Mouse (Mus musculus): ENCODE measurements at regions not wholly inside any gene's neighbourhood (a gene's known extent, or its start where the extent isn't known, plus 50 kb on each side); places are given as distances from the start of the nearest gene placed in this dataset.
A peak's percentile ranks its signal among the peaks of the same experiment; 100 is the strongest.

DNA sequence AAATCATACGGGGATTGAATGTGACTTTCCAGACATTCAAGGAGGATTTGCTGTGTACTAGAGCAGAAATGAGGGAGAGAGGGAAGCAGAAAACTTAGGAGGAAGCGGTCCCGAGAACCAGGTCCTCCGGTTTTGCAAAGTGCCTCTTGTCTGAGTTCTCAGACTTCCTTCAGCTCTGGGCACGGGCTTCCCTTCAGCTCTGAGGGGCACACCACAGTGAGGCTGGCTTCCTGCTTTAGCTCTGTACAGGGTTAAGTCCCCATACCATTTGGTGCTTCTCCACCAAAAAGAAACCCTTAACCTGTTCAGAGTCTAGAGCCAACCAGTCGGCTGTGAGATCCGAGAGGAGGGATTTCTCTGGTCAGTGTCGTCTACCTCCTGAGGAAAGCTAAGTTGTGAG is 167.8 kb upstream of the Sh3bp4 start:
- DNase-seq, result no peak

DNA sequence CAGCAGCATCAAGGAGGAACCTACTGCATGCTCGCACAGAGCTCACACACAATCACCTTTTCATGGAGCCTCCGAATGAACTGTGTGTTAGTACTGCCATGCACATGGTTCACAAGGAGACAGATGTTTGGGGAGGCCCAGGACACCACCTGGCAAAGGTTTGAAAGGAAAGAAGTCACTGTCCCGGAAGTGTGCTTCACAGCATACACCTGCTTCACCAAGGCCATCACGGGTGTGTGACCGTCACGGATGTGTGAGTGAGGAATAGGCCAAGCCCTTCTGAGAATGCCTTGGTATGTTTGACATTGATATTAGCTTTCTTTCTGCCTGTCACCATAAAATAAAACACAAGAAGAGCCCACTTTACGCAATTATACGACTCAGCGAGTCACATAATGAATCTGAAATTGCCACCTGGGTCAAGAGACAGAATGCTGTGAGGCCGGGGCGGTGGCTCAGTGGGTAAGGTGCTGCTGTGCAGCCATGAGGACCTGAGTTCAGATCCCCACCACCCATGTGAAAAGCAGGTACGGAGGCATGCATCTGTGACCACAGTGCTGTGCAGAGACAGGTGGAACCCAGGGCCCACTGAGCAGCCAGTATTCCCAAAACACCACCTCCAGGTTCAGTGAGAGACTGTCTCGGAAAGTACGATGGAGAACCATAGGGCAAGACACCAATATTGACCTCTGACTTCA is 162.3 kb upstream of the Sh3bp4 start:
- DNase-seq, result no peak

DNA sequence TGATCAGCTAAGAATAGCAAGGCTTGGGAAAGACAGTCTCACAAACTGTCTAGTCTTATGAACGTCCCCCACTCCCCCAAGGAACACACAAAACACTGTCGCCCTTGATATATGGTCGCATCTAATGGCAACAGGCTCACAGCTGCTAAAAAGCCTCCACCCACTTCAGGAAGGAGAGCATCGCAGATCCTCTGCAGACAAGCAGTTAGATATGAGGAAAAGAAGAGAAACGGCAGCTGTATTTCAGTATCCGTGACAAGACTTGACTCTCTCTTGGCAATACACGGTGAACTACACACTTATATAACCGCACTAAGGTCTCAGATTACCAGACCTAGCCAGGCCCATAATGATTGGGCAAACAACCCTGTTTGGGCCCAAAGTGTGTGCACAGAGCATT is 161.5 kb upstream of the Sh3bp4 start:
- DNase-seq, result no peak

DNA sequence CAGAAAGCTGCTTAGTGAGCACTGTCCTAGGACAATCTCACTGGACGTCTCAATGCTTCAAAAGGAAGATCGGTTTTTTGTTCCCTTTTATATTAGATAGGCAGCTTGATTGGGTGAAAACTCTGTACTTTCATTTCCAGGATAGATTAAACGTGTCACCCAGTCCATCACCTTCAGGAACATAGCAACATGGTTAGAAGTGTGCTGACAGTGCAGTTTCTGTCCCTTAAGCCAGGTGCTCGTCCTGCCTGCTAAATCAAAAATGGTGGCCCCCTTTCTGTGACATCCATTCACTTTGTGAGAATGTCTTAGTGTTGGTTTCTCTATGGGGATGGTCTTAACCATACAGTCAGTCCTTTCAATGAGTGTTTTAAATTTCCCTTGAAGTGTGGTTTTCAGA is 160.9 kb upstream of the Sh3bp4 start:
- no peak for DNase-seq

DNA sequence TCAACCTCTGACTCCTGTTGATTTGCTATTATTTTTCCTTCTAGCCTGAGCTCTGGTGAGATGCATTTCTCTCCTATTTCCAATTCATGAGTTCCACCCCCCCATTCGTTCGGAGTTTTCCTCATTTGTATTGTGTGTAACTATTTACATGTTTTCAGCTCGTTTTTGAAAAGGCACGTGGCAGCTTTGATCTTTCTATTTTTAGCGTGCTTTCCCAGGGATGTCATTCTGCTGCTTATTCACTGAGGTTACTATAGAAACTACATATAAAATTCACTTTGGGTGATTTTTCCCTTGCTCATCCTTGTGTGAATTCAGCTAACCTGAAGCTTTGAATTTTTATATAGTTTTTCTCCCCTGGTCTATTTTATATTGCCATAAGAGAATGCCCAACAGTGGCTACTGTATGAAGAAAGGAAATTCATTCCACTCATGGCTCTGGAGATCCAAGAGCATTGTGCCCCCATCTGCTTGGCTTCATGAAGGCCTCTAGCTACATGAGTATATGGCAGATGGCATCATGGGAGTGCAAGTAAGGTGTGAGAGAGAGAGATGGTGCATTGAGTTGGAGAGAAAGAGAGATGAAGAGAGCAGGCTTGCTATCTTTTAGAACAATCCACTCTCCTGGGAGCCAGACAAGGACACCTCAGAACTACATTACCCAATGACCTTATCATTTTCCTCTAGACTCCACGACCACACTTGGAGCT is 160.2 kb upstream of the Sh3bp4 start:
- no peak for DNase-seq

DNA sequence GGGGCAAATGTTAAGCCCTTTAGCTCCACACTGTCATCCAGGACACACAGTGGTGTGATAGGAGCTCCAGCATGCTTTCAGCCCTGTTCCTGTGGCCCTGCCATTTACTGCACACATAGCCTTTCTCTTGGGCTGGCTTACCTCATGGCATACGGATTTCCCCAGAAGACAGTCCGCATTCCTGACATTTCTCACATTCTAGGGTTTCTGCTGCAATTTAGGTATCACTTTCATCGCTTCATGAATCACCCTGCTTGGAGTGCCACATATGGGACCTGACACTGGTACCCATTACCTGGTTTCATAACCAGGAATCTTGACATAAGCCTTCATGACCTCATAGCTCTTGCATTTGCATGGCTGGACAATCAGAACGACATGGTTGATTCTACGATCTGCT is 158.5 kb upstream of the Sh3bp4 start:
- no peak for DNase-seq

DNA sequence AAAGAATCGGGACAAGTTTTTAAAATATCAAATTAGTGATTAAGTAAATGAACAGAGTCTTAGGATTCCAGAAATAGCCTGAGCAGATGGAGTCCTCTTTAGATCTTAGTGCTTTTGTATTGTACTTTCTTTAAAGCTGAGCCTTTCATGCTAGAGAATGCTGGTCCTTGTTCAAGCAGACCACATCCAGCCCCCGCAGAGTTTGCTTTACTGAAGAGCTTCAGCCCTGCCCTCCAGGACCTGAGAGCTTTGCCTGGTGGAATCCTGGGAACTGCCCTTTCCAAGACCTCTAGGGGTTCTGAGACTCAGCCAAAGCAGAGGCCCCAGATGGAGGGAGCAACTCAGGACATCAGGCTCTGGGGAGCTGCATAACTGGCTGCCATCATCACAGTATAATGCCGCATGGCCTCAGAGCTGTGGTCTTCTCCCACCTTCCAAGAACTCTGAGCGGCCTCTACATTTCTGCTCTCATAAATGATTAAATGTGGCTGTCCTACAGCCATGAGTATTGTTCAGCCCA is 153.6 kb upstream of the Sh3bp4 start:
- DNase-seq, result no peak

DNA sequence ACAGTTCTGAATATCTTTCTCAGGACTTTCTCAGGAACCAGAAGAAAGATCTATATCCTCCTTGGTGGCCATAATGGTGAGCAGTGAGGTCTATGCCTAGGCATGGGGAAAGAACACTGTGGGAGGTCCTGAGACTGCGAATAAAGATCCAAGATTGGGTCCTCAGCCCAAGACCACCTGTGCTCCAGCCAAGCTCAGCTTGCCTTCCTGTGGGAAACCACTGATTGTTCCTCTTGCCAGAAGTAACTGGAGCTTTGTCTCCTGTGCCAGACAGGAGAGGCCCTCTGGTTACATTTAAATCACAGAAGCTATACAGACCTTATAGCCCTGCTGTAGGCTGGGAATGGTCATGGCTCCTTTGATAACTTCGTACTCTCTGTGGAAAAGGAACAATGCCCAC is 148.8 kb upstream of the Sh3bp4 start:
- no peak for DNase-seq

DNA sequence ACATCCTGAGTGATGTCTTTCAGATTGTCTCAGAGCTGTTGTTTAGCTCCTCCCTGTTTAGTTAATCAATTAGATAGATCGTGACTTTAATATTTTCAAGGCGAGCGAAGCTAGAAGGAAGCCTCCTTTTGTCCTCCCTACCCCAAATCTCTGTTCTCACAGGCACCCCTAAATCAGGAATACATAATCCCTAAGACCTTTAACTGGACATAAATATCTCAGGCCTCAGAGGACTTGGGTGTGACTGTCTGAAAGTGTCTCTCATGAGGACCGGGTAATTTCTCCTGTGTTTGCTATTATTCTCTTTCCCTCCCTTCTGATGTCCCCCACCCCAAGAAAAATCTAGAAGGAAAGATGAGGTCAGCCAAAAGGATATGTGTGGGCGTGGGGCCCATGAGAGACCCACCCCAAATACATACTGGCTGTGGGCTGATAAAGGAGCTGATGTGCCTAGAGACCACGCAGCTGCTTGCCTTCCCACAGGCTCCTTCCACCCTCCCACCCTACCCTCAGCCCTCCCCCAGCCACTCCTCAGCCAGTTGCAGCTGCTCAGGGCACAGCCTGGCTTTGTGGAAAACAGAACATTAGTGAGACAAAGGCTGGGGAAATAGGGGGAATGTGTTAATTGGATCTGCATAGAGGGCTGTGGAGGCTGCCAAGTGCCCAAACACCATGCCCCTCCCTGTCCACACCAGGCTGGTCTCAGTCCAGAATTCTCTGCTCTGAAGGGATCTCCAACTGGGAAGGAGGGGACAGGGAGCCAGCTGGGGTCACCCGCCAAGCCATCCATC is 146.2 kb upstream of the Sh3bp4 start:
- no peak for DNase-seq

DNA sequence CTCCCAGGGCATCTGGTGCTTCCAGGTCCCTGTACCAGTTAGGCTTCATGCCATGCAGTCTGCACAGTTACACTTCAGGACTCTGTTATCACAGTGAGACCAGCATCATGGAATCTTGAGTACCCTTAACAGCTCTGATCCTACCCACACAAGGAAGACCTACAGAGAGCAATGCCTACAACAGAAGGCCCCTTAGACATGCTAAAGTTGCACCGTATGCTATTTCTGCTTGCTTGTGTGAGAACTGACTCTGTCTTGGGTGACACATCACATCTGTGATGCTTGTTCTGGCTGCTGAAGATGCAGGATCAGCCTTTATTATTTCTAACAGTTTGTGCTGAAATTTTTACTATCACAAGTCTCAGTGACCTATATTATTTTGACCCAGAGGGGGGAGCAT is 135.0 kb upstream of the Sh3bp4 start:
- DNase-seq, result no peak

DNA sequence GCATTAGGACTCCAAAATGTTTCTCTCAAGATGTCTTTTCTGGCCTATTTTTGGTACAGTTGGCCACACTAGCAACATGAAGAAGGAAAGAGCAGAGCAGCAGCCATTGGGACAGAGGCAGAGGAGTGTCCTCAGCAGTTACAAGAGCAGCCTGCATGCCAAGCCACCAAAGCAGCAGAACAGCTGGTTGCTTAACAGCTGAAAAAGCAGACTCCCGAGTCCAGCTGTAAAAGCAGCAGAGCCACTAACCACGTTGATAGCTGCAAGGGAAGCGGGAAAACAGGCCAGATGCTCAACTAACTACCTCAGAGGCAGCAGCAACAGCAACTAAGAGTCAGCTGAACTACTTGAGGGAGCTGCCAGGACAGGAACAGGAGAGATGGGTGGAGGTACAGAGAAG is 134.4 kb upstream of the Sh3bp4 start:
- no peak for DNase-seq

DNA sequence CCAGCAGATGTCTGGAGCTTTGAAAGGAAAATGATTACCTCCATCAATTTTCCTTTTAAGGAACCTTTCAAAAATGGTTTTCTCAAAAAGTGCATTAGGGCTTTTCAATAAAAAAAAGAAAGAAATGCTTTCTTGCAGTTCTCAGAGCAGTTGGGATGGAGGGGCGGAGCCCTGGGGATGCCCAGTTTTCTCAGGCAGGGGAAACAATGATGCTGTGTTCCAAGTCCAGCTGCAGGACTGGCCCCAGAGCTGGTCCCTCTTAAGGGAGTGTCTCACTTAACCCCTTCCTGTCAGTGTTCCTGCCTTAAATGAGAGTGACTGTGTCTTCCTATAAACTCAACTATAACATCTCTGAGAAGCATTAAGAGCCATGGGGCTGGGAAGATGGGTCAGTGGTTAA is 132.9 kb upstream of the Sh3bp4 start:
- no peak for DNase-seq

DNA sequence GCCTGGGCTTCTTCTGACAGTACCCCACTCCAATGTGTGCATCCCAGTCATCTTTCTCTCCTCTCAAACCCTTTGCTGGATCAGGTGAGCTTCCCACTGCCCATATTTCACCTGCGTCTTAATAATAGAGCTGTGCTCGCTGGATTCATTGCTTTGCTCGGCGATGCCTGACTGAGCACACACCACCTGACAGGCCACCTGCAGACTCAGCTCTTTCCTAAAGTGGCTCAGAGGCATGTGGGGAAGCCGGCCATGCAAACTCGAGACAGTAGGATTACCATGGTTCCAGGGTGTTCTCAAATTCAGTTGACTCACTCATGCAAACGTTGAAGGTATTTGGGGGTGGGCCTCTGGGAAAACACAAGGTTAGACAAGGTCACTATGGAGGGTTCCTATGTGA is 131.8 kb upstream of the Sh3bp4 start:
- peak; percentile 53 to 75 for DNase-seq

DNA sequence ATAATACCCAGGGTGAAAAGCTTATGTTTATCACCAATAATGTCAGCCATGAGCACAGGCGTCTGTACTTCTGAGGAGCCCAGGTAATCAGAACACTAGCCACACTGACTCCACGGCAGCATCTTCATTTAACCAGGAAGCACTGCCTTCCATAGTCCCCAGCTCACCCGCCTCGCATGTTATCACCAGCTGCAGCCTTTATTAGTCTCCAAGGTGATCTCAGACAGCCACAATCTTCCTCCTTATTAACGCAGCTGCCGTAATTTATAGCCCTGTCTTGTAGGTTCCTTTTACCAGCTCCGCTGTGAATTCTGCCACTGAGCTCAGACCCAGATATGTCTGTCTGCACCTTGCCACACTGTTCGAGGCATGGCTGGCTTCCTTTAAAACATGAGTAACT is 127.2 kb upstream of the Sh3bp4 start:
- DNase-seq, result no peak

DNA sequence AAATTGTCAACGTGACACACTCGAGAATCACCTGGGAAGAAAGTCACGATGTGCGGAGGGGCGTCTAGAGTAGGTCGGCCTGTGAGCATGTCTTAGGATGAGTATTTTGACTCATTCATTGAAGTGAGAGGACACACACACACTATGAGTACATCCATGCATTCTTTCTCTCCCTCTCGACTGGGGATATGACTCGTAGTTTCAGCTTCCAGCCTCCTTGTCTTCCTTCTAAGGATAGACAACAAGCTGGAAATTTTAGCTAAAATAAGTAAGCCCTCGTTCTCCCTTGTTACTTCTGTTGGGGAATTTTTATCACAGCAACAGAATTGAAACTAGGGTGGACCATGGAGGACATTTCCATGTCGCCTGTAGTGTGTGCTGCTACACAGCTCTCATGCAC is 124.3 kb upstream of the Sh3bp4 start:
- no peak for DNase-seq

DNA sequence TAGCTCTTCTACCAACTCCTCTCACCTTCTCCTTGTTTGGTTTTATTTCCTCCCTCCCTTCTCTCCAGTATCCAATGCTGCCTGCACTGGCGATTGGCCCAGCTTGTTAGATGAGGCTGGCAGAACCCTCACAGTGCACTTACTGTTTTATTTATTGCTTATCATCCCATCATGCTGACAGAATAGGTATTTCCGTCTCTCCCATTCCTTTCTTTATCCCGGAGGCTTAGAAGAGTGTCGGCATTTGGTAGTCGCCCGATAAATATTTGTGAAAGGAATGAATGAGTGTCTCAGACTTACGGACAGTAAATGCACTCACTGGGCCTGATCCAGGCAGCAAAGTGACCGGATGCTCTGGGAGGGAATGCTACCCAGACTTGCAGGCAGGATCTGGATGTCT is 123.8 kb upstream of the Sh3bp4 start:
- no peak for DNase-seq

DNA sequence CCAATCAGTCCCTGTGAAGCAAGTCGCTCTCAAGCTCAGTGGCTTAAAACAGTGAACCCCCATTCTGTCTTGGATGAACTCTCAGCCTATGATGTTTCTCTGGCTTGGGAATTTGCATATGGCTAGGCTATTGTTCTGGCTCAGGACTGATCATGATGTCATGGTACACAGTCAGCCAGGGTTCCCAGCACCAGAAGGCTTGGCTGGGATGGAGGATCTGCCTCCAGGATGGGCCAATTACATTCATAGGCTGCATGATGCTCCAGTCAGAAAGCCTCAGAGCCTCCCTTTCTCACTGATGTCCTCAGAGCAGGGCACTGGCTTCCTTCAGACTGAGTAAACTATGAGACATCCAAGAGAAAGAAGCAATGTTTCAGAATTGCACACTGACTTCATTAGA is 120.3 kb upstream of the Sh3bp4 start:
- DNase-seq, result no peak

DNA sequence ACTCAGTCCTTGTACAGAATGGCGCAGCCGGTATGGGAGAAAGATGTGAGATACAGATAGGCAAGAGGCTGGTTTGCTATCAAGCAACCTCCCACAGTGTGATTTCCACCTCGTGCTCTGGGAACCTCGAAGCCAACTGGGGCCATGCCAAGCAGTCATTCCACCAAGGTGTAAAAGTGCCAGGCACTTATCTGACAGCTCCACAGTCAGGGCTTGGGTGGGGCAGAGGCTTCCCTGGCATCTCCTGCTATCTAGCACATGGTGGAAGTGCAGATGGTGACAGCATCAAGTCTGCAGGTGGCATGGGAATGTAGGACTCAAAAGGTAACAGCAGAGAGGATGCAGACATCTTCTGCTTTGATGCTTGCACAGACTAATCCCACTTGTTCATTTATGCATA is 116.7 kb upstream of the Sh3bp4 start:
- DNase-seq, result no peak

DNA sequence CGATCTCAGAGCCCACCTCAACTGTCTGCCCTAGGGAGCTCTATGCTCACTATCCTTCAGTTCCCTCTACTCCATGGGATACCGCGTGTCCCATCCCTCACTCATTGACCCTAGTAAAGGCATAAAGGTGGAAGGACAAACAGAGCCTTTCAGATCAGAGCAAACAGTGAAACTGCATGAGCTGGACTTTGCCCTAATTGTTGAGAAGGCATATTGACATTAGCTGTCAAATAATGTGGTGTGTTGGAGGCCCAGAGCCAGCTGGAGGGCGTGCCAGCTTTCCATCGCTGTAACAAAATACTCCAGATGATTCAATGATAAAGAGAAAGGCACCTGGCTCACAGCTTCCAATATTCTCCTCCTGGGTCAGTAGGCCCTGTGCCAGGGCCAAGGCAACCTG is 115.4 kb upstream of the Sh3bp4 start:
- no peak for DNase-seq

DNA sequence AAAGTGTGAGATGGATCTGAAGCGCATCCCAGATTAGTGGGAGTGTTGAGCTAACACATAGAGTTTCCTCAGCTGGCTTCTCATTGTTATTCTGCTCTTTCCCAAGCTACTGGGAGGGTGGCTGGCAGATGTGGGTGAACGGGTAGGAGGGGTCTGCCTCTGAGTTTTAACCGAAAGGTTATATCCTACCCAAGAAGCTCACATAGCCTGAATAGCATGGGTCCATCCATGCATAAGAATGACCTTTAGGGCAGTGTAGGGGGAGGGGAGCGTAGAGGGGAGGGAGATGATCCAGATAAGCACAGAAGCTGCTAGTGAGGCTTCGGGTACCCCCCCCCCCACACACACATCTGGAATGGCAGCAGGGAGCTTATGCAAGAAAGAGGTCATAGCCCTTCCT is 113.2 kb upstream of the Sh3bp4 start:
- no peak for DNase-seq

DNA sequence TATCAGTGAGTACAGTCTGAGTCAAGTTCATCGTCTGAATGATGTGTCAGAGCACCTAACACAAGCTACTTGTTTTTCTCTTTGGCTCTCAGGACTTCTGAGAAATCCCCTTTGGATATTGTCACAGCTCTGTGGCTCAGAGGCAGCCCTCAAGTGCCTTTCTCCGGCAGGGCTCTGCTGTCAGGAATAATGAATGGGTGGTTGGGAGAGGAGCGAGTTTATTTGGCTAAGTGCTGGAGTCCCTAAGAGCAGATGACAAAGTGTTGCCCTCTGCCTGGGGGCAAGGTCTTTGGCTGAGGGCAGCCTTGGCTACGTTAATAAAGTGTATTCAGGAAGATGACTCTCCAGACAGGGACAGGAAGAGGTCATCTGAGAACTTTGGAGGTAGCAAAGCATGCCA is 110.5 kb upstream of the Sh3bp4 start:
- no peak for DNase-seq

DNA sequence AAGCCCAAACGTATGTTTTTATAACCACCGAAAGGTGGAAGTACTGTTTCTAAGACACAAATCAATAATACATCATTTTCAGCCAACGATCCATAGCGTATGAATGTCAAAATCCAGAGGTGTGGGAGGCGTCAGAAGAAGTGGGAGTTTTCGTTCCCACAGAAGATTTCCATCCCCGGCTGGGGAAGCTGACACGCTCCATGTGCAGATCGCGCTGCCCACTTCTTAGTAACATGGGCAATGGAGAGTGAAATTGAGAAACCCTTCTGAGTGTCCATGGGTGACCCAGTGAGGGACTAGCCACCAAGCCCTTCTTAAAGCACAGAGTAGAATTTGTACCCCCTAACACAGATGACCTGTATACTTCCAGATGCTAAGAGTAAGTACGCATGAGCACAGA is 110.1 kb upstream of the Sh3bp4 start:
- DNase-seq, result no peak

DNA sequence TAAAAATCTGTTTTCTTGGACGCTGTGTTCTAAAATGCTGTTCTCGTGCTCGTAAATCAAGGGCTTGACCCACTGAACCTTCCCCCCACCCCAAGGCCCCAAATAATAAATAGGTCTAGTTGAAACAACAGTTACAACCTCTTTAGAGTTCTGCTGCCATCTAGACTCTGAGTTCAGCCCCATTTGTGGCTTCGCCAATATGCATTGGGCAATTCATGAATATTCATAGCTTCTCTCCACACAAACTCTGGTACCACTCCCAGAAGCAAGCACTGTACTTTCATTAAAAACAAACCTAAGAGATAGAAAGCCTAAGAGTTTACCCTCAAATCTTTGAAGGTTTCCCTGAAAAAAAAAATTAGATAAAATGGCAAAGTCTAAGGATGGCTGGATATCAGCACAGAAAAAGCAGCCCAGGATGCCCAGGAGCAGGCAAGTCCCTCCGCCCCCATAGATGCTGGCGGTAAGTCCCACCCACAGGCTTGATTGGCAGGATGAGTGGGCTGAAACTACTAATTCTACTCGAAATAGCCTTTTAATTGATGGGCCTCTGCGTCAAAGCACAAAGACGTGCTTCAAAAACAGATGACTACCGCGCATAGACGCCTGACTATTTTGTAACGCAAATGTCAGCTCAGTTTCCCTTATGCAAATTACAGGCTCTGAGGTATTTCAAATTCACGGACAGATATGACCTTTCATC is 106.0 kb upstream of the Sh3bp4 start:
- no peak for DNase-seq
